Mouse (Mus musculus): ENCODE measurements around the gene Elovl4. TPM values are rescaled to one million over a fixed set of nuclear protein-coding genes. Genes with fewer than 3 reads are reported as not detected.

Gene Elovl4
- total RNA-seq (2021), result under 1 TPM; 0.35 to 0.60 TPM

DNA sequence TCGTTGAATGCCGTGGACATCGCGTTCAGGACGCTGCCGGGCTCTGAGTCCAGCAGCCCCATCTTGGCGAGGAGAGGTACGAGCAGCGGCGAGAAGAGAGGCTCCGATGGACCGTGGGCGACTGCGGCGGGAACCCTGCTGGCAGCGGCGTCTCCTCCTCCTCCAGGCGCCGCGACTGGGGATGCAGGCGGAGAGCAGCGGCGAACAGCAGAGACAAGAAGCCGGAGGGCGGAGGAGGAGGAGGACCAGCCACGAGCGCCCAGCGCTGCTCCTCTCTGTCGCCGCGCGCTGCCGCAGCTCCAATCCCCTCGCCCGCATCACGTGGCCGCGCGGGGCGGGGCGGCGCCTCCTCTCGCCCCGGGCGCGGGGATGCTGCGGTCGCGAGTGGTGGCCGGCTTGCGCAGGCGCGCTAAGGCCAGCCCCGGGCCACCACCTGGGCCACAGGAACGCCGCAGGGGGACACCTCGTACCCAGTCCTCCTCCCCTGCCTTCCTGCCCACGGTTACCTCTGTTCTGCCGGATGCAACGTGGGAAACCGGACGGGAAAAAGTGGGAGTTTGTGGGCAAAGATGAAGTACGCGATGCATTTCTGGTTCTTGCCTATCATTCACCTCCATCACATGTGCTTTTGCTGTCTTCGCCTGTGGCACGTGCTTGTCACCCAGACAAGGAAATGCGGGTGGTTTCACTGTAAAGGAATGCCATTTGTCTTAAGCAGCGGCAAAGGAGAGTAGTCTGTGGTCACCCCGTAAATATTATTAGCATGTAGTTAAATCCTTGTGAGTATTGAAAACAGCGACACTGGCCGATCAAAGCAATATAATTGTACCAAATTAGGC, at the start of gene Elovl4:
TSS of gene Elovl4 (minus strand) at position 301 of the 839 bp plus-strand sequence.
- intact Hi-C loops (cut with DNase I), result no loop called here
- DNase-seq, result peak; percentile 45 to 47

DNA sequence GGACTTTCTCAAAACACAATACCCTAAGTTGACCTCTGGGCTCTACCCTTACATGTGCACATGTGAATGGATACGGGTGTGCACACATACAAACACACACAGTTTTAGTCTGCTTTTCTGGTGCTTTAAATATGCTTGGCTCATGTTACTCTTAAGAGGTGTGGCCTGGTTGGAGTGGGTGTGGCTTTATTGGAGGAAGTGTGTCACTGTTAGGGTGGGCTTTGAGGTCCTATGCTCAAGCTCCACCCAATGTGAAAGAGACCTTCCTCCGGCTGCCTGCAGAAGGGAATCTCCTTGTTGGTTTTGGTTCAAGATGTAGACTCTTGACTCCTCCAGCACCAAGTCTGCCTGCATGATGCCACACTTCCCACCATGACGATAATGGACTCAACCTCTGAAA, 46.4 kb upstream of the Elovl4 start:
- intact Hi-C loops (cut with DNase I), result no loop called here
- DNase-seq, result no peak

DNA sequence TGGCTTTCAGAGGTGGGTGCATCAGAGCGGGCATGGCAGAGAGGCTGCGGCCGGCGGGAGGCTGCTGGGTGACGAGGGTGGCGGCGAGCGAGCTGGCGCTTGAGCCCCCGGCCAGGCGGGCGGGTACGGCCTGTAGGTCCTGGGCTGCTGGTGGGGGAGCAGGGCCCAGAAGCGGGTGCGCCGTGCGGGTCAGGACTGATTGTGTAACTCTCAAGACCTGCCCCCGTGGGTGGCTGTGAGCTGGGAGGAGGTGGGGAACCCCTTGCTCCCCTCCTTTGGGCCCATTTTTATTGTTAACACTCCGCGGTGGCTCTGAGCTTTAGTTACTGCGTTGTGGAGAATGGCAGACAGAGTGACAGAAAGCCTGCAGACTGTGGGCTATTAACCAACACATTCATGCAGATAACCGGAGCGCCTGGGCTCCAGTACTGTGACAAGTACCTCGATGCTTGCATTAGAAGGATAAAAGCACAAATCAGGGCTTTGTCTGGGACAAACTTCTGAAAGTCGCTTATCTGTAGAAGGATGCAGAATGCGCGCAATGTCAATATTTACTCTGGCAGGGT, 28.8 kb upstream of the Elovl4 start:
- DNase-seq, result peak in 1 of 2 experiments; percentile 1
- intact Hi-C loops (cut with DNase I), result no loop called here

DNA sequence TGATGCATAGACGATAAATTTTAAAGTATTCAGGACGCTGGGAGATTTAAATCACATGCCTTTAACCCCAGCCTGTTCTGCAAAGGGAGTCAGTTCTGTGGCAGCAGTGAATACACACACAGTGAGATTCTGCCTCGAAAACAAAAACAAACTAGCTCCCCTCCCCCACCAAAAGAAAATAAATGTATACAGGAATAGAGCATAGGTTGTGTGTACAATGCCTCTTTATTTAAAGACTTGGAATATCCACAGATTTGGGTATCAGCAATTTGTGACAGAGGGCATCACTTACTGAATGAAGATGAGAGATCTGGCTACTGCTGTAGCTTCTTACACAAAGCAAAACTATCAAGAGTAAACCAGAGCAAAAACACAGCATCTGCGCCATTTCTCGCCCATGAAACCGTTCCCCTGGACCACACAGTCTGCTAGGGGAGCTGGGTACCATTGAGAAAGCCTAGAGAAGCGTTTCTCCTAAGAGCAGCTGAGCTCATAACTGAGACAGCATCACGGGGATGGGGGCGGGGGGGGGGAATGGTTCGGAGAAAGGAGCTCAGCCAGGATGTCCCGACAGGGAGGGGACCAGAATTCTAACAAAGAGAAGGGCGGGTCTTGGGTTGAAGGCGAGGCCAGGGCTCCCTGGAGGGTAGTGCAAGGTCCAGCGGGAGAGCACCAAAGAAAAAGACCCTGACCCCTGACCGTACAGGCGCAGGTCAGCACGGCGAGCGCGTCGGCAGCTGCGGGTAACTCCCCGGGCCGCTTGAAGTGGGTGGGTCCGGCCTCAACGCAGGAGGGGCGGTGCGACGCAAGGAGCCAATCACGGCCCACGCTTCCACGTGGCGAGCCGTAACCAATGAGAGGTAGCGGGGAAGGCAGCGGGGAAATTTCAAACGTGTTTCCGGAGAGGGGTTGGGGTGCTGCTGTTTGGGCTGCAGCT, 28.0 kb upstream of the Elovl4 start, which contains the start of gene Ttk:
TSS of gene Ttk (plus strand) at position 879 of the 937 bp plus-strand sequence.
- intact Hi-C loops (cut with DNase I), result no loop called here
- peak; percentile 92 to 94 for DNase-seq

DNA sequence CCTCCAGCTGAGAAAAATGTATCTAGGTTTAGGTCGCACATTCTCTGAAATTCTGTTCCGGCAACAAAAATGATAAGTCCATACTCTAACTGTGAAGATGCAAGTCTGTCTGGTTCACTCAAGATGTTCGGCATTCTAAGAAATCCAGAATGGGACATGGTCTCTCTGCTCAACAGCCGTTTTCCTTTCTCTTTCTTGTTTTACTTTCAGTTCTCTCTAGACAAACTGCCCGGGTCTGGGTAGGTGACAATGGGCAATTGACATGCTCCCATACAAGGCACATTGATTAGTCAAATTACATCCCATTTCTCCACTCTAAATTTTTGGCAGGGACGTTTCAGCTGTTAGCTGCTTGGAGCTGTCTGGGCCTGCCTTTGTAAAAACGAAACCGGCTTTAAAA, 25.1 kb upstream of the Elovl4 start:
- intact Hi-C loops (cut with DNase I), result no loop called here
- no peak for DNase-seq

DNA sequence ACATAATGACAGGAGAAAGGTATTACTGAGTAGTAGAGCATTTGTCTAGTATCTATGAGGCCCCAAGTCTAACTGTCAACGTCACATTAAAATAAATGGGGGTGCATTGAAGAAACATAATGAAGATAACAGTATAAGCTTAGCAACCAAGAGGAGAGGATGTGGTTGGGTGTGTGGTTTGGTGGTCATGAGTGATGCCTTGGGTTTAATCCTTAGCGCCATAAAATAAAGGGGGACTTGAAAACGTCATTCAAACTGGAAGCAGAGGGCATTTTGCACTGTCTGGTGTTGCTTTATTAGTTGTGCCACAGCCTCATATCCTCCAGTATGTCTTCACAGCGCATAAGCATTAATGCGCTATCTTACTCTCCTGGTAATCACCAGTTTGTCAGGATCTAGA, 23.8 kb upstream of the Elovl4 start:
- intact Hi-C loops (cut with DNase I), result no loop called here

DNA sequence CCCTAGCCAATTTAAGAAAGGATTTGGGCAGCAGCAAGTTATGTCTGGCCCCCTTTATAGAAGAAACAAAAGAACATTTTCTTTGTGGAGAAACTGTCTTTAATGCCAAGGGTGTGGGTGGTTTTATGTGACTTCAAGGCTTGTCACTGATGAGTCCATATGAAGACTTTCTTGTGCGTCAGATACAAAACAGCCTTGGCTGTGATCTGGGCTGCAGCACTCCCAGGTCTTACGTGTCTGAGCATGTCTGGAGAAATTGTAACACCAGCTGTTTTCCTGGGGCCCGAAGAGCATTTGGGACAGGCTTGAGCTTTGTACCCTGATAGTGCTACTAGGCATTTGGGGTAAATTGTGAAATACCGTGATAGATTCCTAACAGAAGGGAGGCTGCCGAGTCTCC, 16.8 kb upstream of the Elovl4 start:
- intact Hi-C loops (cut with DNase I), result no loop called here
- no peak for DNase-seq

More for the DNA sequence above, 23.8 kb upstream of the Elovl4 start:
- no peak for DNase-seq

DNA sequence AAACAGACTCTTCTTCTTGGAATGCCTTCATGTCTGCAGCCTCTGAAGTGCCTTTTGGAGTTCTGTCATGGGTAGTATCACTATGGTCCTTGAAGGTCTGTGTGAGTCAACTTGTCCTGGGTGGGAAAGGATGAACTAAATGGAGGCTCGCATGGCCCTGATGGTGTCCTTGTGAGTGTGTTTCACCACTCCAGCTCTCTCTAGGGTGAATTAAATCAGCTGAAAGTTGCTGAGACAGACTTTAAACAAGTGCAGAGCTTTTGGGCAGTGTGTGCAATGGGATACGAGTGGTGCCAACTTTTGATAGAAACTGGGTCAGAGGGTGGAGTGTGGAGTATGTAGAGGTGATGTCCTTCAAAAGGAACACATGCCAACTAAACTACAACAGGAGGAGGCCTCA, 14.9 kb upstream of the Elovl4 start:
- intact Hi-C loops (cut with DNase I), result no loop called here
- DNase-seq, result peak in 1 of 2 experiments; percentile 18

DNA sequence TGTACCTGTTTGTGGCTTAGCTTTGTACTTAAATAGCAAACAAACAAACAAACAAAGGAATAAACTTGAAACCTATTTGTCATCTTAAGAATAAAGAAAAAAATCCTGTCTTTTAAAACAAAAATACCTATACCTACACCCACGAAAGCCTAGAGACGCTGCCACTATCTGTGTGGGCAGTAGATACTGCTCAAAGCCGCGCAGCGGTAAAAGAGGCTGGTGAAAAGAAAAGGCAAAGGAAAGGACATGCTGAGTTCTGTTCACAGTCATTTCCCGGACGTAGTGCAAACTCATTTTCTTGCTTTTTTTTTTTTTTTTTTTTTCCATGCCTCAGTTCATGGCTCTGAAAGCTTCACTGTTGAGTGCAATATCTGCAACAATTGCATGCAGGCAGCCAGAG, 13.1 kb upstream of the Elovl4 start:
- intact Hi-C loops (cut with DNase I), result no loop called here
- DNase-seq, result no peak

DNA sequence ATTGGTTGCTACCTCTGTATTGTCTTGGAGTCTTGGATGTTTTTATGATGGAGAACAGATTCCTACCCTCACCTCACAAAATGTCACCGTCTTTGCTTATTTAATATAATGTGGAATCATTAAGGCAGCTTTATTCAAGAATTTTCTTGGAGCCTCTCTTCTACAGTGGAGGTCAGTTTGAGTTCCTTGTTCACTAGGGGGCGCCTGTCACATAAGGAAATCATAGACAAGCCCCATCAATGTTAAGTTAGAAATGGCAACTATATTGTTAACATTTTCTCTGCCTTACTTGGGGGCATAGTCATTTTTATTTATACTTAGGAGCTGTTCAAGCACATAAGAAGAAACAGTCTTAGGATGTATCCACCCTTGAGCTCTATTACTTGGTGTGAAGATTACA, 1.5 kb upstream of the Elovl4 start:
- intact Hi-C loops (cut with DNase I), result loop anchor here (1.0 kb wide), 1 partner anchor 98 kb away; no protein-coding TSS in a partner anchor
- peak; percentile 40 to 64 for DNase-seq

DNA sequence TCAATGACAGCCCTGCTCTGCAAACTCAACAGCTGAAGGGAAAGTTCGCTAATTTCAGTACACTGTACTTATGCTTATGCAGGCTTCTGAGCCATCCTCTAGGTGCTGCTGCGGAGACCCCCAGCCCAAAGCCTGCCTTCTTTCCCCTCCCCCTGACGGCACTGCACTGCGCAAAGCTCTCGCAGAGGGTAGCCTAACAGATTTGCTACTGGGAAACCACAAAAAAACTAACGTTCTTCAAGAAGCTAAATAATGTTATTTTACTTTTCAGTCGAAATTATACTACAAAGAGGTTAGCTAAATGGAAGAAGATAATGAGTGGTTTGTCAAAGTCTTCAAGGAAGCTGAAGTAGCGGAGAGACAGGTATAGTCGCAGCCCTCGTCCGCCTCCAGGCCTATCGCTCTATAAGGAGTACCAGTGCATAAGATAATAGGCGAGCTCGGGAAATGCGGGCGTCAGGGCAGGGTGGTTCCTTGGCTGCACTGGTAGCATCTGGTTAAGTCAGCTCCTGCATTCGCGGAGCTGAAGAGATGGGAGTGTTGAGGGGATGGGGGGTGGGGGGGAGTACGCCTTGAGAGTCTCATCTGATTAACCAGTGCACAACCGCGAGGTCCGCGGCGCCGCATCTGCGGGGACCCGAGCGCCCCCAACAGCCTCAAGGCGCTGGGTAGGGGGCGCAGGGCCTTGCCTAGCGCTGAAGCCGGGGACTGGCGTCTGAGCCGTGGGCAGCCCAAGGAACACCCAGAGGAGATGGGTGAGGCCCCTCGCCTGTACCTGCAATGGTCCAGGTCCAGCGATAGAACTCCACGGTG, 707 bp downstream of the Elovl4 start:
- intact Hi-C loops (cut with DNase I), result no loop called here
- DNase-seq, result peak in 1 of 2 experiments; percentile 4

DNA sequence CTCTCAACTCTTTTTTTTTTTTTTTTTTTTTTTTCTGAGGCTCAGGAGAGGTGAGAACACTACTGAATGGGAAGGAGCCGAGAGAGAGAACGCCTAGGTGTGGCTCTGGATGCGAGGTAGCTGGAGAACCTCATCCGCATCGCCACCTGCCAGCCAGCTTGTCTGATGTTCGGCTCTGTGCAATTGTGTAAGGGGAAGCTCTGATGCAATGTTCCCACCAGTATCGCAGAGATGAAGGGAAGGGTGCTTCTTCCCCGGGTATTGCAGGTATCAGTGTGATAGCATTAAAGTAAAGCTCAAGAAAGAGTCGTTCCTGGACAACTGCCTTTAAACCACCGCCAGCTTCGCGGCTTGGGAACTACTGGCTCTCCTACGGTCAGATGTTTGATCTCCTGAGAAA, 1.7 kb downstream of the Elovl4 start:
- DNase-seq, result no peak
- intact Hi-C loops (cut with DNase I), result no loop called here

DNA sequence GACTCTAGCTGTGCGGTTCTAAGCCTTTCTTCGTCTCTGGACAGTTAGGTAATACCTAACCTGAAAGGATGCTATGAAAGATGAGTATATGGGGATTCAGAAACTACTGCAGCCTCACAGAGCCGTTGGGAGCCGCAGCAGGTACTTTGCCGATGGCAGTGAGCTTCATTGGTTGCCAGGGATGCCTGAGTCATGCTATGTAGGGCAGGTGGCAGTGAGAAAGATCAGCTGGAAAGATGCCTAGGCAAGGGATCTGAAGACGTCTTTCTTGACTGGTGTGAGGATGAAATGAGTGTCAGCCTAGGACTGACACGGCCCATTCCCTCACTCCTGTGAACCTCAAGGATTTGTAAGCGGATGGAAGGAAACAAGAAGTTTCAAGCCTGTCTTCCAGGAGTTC, 8.2 kb downstream of the Elovl4 start:
- DNase-seq, result no peak
- intact Hi-C loops (cut with DNase I), result no loop called here

DNA sequence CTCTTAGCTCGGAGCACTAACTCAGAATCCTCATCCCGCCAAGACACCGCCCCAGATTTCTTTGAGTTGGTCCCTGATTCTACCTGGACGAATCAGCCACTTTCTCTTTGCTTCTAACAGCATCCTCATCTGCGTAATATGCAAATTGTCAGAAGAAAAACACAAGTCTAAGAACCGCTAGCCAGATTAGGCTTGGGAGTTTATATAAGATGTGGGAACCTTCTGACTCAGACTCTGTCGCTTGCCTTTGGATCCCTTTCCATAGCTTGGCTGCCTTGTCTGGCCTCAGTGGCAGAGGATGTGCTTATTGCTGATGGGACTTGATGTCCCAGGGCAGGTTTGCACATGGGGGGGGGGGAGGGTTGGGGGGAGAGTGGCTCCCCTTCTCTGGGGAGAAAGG, 9.2 kb downstream of the Elovl4 start:
- intact Hi-C loops (cut with DNase I), result no loop called here
- DNase-seq, result no peak

DNA sequence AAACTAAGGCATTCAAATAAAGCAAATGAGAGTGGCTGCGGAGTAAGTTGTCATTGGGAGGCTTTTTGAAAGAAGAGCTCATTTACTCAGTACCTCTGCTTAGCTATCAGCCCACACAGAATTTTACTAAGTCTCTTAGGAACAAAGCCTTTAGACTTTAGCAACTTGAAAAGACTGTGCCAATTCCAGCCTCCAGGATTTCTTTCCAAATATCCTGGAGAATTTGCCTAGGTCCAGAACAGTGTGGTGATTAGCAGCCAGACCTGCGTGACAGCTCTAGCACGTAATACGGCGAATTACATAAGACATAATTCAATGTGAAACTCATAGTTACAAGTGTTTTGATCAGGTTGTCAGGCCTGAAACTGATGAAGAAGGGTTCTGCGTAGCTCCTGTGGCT, 16.8 kb downstream of the Elovl4 start:
- intact Hi-C loops (cut with DNase I), result no loop called here
- no peak for DNase-seq

DNA sequence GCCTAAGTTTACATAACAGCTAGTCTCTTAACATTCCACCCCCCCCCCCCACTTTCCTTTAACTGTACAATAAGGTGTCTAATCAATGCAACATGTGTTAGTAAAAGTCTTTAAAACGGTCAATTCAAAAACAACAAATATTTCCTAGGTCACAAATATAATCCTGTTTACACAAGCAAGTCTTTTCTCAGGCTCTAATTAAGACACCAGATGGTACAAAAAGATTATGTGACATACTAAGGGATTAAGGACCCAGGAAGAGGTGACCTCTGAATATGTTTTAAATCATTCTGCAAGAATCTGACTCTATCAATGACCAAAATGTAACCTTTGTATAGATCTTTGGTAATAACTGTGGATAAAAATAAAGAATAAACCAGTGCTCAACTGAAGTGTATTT, 20.6 kb downstream of the Elovl4 start:
- DNase-seq, result no peak
- intact Hi-C loops (cut with DNase I), result no loop called here

DNA sequence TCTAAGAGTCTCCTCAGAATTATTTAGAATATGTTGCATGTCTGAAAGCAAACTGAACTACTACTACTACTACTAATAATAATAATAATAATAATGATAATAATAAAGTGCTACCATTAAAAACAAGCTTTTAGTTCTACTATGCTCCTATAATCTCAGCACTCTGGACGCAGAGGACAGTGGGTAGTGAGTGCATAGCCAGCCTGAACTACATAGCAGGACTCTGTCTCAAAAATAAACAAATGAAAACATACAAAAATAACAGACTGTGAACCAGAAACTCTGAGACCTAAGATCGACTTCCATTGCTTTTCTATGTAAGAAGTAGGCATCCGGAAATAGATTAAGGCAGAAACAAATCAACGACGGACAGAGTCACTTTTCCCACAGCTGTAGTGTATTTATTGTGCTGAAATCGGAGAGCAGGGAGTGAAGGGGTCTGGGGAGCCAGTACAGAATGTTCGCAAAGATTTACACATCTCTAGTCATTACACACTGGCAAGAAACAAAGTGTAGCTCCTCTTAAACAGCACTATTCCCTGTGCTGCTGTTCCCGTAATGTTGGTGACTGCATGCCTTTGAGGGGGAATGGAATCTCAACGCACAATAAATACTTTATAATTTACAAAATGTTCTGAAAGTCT, 27.6 kb downstream of the Elovl4 start:
- intact Hi-C loops (cut with DNase I), result no loop called here
- DNase-seq, result no peak

DNA sequence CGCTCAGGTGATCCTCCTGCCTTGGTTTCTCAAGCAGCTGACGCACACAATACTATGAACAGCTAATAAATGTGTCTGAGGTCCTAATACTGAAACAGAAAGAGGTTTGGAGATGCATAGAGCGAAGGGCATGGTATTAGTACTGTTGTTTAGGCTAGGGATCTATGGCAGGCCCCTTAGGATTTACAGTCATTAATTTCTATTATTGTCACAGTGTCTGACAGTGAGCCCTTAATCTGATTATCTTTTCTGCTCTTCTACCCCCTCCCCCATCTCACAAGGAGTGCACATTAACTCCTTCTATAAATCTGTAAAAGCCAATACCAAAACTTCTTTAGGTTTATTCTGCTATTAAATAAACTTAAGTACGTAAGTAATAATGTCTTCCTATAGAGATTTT, 44.8 kb downstream of the Elovl4 start:
- intact Hi-C loops (cut with DNase I), result no loop called here
- DNase-seq, result no peak

DNA sequence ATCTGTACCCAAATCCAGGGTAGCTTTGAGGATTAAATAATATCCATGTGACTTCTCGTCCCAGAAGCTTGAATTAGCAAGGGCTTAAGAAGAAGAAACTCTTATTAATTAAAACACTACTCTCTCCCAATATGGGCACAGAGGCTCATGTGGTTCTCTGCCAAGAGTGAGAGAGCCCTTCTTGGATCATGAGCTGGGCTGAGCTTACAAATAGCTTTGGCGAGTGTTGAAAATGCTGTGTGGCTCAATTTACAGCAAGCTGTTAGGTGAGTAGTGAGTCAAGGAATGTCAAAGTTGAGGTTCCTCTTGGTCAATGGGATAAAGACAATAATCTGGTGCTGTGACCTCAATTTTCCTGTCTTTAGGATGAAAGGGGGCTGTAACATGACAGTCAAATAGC, 74.2 kb downstream of the Elovl4 start:
- peak; percentile 18 to 21 for DNase-seq
- intact Hi-C loops (cut with DNase I), result no loop called here

DNA sequence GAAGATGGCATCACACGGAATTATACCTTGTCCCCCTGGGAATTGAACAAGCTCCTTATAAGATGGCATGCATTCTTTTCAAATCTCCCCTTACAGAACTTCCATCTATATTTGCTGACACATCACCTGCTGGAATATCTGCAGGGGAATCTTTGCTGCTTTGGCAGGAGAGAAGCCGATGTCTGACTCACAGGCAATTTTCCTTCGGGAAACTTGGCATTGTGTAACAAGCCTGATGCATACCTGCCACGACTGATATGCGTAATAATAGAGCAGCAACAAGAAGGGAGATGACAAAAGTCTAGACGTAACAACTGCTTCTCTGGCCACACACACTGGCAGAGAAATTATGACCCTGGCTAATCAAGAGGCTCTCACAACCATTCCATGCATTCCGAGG, 75.2 kb downstream of the Elovl4 start:
- DNase-seq, result no peak
- intact Hi-C loops (cut with DNase I), result no loop called here
